Mouse (Mus musculus) CH12.LX (cell line): ENCODE data around the gene Tasp1.

Experiments
- BHLHE40 ChIP-seq: IDR thresholded peaks from 2 replicates; pipeline ENCODE4 v1.6.1; 2011; ENCODE audit warnings: mild to moderate bottlenecking, low read depth, low read length, improper control_type of control experiment
- CHD1 ChIP-seq: IDR thresholded peaks from 2 replicates; pipeline ENCODE4 v1.6.1; 2012; ENCODE audit warnings: low read depth, low read length, improper control_type of control experiment, inconsistent platforms
- CHD2 ChIP-seq: IDR thresholded peaks from 2 replicates; pipeline ENCODE4 v1.6.1; 2011; ENCODE audit warnings: low read length, improper control_type of control experiment
- CTCF ChIP-seq, 2 experiments: IDR thresholded peaks in 1 of 2; conservative IDR thresholded peaks in 1 of 2; 2 replicates each; pipeline ENCODE4 v1.5.1; 2011 to 2012; ENCODE audit warnings: low read depth in 2 of 2, low read length in 2 of 2, improper control_type of control experiment in 1 of 2, inconsistent platforms in 1 of 2, mild to moderate bottlenecking in 1 of 2, moderate library complexity in 1 of 2
- ELF1 ChIP-seq: IDR thresholded peaks from 2 replicates; pipeline ENCODE4 v1.6.1; 2014; ENCODE audit warnings: low read depth, mild to moderate bottlenecking, inconsistent platforms, low read length, improper control_type of control experiment
- JUND ChIP-seq: conservative IDR thresholded peaks from 2 replicates; pipeline ENCODE4 v1.6.1; 2011; ENCODE audit warnings: low read depth, low read length, improper control_type of control experiment
- NELFE ChIP-seq: IDR thresholded peaks from 2 replicates; pipeline ENCODE4 v1.6.1; 2011; ENCODE audit warnings: low read depth, low read length, improper control_type of control experiment
- POLR2A ChIP-seq: IDR thresholded peaks from 2 replicates; pipeline ENCODE4 v1.6.1; 2011; ENCODE audit warnings: low read depth, mild to moderate bottlenecking, improper control_type of control experiment, low read length
- RCOR1 ChIP-seq: conservative IDR thresholded peaks from 2 replicates; pipeline ENCODE4 v1.6.1; 2012; ENCODE audit warnings: low read depth, mild to moderate bottlenecking, inconsistent platforms, low read length, improper control_type of control experiment
- SMC3 ChIP-seq: IDR thresholded peaks from 2 replicates; pipeline ENCODE4 v1.6.1; 2011; ENCODE audit warnings: low read depth, low read length, improper control_type of control experiment
- USF1 ChIP-seq: IDR thresholded peaks from 2 replicates; pipeline ENCODE4 v1.6.1; 2014; ENCODE audit warnings: low read depth, mild to moderate bottlenecking, inconsistent platforms, low read length, improper control_type of control experiment
- ZC3H11A ChIP-seq: IDR thresholded peaks from 2 replicates; pipeline ENCODE4 v1.6.1; 2012; ENCODE audit warnings: low read depth, mild to moderate bottlenecking, inconsistent platforms, low read length, improper control_type of control experiment

- TF ChIP-seq NELFE (no peak), POLR2A (no peak), CTCF (conservative IDR thresholded peaks at IDR 0.05 in 1 of 2, IDR thresholded peaks at IDR 0.05 in 1 of 2; ENCODE audit: low read depth in 2 of 2, low read length in 2 of 2) (no peak), CHD1 (no peak), USF1 (no peak), RCOR1 (no peak), ZC3H11A (no peak), SMC3 (no peak), BHLHE40 (no peak), CHD2 (no peak), ELF1 (no peak), JUND (no peak)
Measured at GRCm38 (mm10) chr2:139891405-139892089, 175.1 kb downstream of the Tasp1 start.
